Mouse (Mus musculus) stomach, embryonic 16.5 days (tissue): ENCODE data around the gene Cox7a2l. TPM values are rescaled to one million over a fixed set of nuclear protein-coding genes. Genes with fewer than 3 reads are reported as not detected.

ENCODE experiments used
- polyA plus RNA-seq: library from polyadenylated mRNA; unstranded; fragments of >200 nt; fragmentation: Nextera tagmentation; extraction: Ambion mirVana; gene quantifications from 2 replicates; pipeline ENCODE4 v1.2.1, GENCODE M21; 2015

The Cox7a2l gene
- polyA plus RNA-seq, 1 experiment from 2014 or later = 166 TPM

Other genes with a start within 250 kb of the Cox7a2l start
- gene Eml4, start 166.4 kb downstream of the Cox7a2l start, polyA plus RNA-seq = 21.4 and 24.2 TPM in 2 replicates
- not detected in 2 replicates for gene Kcng3, start 114.6 kb upstream of the Cox7a2l start, polyA plus RNA-seq
- 36.4 and 39.1 TPM in 2 replicates for gene Mta3, start 188.8 kb upstream of the Cox7a2l start, polyA plus RNA-seq